Mouse (Mus musculus): ENCODE measurements at regions not wholly inside any gene's neighbourhood (a gene's known extent, or its start where the extent isn't known, plus 50 kb on each side); places are given as distances from the start of the nearest gene placed in this dataset.

- Histone ChIP-seq H3K36me3 (ENCODE audit: control insufficient read depth, insufficient read depth, low read length) (no peaks in the 10 kb centered on the region), H3K4me1 (ENCODE audit: control insufficient read depth, insufficient read depth, low read length) (peaks cover 3% of the 10 kb centered on the region; the same call in 1 of the 2 replicates), H3K9ac (ENCODE audit: low read length) (no peak overlapping the region), H3K27ac (ENCODE audit: low read depth, low read length) (no peak overlapping the region), H3K9me3 (ENCODE audit: control insufficient read depth, low read length) (no peaks in the 10 kb centered on the region), H3K4me2 (ENCODE audit: low read depth) (no peak overlapping the region), H3K27me3 (ENCODE audit: control insufficient read depth, insufficient read depth, low read length) (no peaks in the 10 kb centered on the region), H3K4me3 (ENCODE audit: low read depth, low read length) (no peak overlapping the region)
- no peak for DNase-seq (ENCODE audit: low spot score)
- WGBS, result 21% methylated on average over 1 of the region's 1 CpGs
- ATAC-seq (ENCODE audit: insufficient read depth, low FRiP score, low TSS enrichment), result no peak
These were observed 65.4 kb upstream of the Laptm4a start for GRCm38 (mm10) chr12:8856051-8856543.

DNA sequence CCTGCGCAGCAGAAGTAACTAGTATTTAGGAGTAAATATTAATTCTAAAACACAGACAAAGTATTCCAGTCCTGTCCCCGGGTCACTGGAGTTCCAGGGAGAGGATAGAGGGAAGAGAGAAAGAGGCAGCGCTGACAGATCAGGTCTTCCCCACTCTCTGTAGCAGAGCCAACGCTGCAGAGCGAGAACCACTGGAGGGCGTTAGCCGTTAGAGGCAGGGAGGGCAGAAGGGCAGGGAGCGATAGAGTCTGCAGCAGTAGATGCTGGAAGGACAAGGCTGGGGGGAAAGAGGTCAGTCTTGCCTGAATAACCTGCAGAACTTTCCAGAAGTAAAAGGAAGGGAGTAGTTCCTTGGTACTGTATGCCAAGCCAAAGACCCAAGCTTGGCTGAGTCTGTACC lies 64.2 kb upstream of the Laptm4a start:
- Histone ChIP-seq H3K4me1 (ENCODE audit: control insufficient read depth, insufficient read depth, low read length) (peaks cover 3% of the 10 kb centered on the region; the same call in 1 of the 2 replicates), H3K36me3 (ENCODE audit: control insufficient read depth, insufficient read depth, low read length) (no peaks in the 10 kb centered on the region), H3K9me3 (ENCODE audit: control insufficient read depth, low read length) (no peaks in the 10 kb centered on the region), H3K27me3 (ENCODE audit: control insufficient read depth, insufficient read depth, low read length) (no peaks in the 10 kb centered on the region), H3K27ac (ENCODE audit: low read depth, low read length) (no peak overlapping the region), H3K9ac (ENCODE audit: low read length) (no peak overlapping the region), H3K4me3 (ENCODE audit: low read depth, low read length) (no peak overlapping the region), H3K4me2 (ENCODE audit: low read depth) (no peak overlapping the region)
- DNase-seq (ENCODE audit: low spot score), result no peak
- ATAC-seq (ENCODE audit: insufficient read depth, low FRiP score, low TSS enrichment), result no peak
- 56% methylated on average over 8 of the region's 8 CpGs for WGBS

- Histone ChIP-seq H3K4me1 (ENCODE audit: control insufficient read depth, insufficient read depth, low read length) (peaks cover 3% of the 10 kb centered on the region; the same call in 1 of the 2 replicates), H3K27ac (ENCODE audit: low read depth, low read length) (no peak overlapping the region), H3K9me3 (ENCODE audit: control insufficient read depth, low read length) (no peaks in the 10 kb centered on the region), H3K36me3 (ENCODE audit: control insufficient read depth, insufficient read depth, low read length) (no peaks in the 10 kb centered on the region), H3K4me2 (ENCODE audit: low read depth) (no peak overlapping the region), H3K27me3 (ENCODE audit: control insufficient read depth, insufficient read depth, low read length) (no peaks in the 10 kb centered on the region), H3K9ac (ENCODE audit: low read length) (no peak overlapping the region), H3K4me3 (ENCODE audit: low read depth, low read length) (no peak overlapping the region)
- DNase-seq (ENCODE audit: low spot score), result no peak
- 87% methylated on average over 7 of the region's 7 CpGs for WGBS
- no peak for ATAC-seq (ENCODE audit: insufficient read depth, low FRiP score, low TSS enrichment)
These were observed 62.7 kb upstream of the Laptm4a start for GRCm38 (mm10) chr12:8858748-8859147.

- H3K9ac ChIP-seq (ENCODE audit: low read length), result no peak overlapping the region
- H3K4me3 ChIP-seq (ENCODE audit: low read depth, low read length), result no peak overlapping the region
- ATAC-seq (ENCODE audit: insufficient read depth, low FRiP score, low TSS enrichment) (no peak), DNase-seq (ENCODE audit: low spot score) (no peak)
- no peaks in the 10 kb centered on the region for H3K27me3 ChIP-seq (ENCODE audit: control insufficient read depth, insufficient read depth, low read length)
- H3K27ac ChIP-seq (ENCODE audit: low read depth, low read length), result no peak overlapping the region
- WGBS, result 68% methylated on average over 4 of the region's 4 CpGs
- peaks cover 3% of the 10 kb centered on the region; the same call in 1 of the 2 replicates for H3K4me1 ChIP-seq (ENCODE audit: control insufficient read depth, insufficient read depth, low read length)
- H3K4me2 ChIP-seq (ENCODE audit: low read depth), result no peak overlapping the region
- H3K9me3 ChIP-seq (ENCODE audit: control insufficient read depth, low read length), result no peaks in the 10 kb centered on the region
- H3K36me3 ChIP-seq (ENCODE audit: control insufficient read depth, insufficient read depth, low read length), result no peaks in the 10 kb centered on the region
These were observed 61.9 kb upstream of the Laptm4a start for GRCm38 (mm10) chr12:8859588-8859987.

DNA sequence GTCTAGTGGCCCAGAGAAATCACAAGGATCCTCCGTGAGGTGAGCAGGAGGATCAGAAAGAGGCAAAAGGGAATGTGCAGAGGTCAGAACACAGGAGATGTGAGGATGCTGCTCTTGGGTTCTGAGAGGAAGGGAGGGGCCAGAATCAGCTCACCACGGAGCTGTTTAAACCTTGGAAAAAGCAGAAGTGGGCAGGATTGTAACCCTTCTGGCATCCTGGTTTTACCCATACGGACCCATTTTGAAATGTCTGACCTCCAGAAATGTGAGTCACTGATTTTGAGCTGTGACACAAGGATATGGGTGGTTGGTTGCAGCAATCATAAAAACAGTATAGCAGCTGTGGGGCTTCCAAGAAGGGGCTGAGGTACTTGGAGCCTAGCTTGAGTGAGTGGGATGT lies 56.6 kb upstream of the Laptm4a start:
- Histone ChIP-seq H3K27me3 (ENCODE audit: control insufficient read depth, insufficient read depth, low read length) (no peaks in the 10 kb centered on the region), H3K9me3 (ENCODE audit: control insufficient read depth, low read length) (no peaks in the 10 kb centered on the region), H3K4me3 (ENCODE audit: low read depth, low read length) (no peak overlapping the region), H3K36me3 (ENCODE audit: control insufficient read depth, insufficient read depth, low read length) (no peaks in the 10 kb centered on the region), H3K4me1 (ENCODE audit: control insufficient read depth, insufficient read depth, low read length) (no peaks in the 10 kb centered on the region), H3K9ac (ENCODE audit: low read length) (no peak overlapping the region), H3K4me2 (ENCODE audit: low read depth) (no peak overlapping the region), H3K27ac (ENCODE audit: low read depth, low read length) (no peak overlapping the region)
- ATAC-seq (ENCODE audit: insufficient read depth, low FRiP score, low TSS enrichment) (no peak), DNase-seq (ENCODE audit: low spot score) (no peak)
- 60% methylated on average over 3 of the region's 3 CpGs for WGBS

DNA sequence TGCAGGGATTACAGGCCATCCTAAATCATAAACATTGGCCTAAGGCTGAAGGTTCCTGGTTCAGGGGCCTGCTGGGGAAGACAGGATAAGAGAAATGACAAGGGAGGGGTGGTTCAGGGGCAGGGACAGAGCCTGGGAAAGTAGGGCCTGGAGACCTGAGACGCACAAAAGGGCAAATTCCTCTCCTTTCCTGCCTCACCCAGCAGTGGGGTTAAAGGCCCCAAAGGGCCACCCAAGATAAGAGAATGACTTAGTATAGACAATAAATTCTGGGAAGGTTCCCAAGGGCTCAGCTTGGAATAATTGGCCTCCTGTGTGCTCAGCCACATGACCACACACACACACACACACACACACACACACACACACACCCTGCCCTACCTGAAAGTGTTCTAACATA lies 56.2 kb upstream of the Laptm4a start:
- 50% methylated on average over 1 of the region's 1 CpGs for WGBS
- H3K27me3 ChIP-seq (ENCODE audit: control insufficient read depth, insufficient read depth, low read length), result no peaks in the 10 kb centered on the region
- H3K4me3 ChIP-seq (ENCODE audit: low read depth, low read length), result no peak overlapping the region
- H3K9me3 ChIP-seq (ENCODE audit: control insufficient read depth, low read length), result no peaks in the 10 kb centered on the region
- H3K4me1 ChIP-seq (ENCODE audit: control insufficient read depth, insufficient read depth, low read length), result no peaks in the 10 kb centered on the region
- DNase-seq (ENCODE audit: low spot score), result no peak
- no peak for ATAC-seq (ENCODE audit: insufficient read depth, low FRiP score, low TSS enrichment)
- H3K27ac ChIP-seq (ENCODE audit: low read depth, low read length), result no peak overlapping the region
- H3K4me2 ChIP-seq (ENCODE audit: low read depth), result no peak overlapping the region
- H3K36me3 ChIP-seq (ENCODE audit: control insufficient read depth, insufficient read depth, low read length), result no peaks in the 10 kb centered on the region
- no peak overlapping the region for H3K9ac ChIP-seq (ENCODE audit: low read length)

GRCm38 (mm10) chr12:8867104-8867503 lies 54.4 kb upstream of the Laptm4a start:
- Histone ChIP-seq H3K27me3 (ENCODE audit: control insufficient read depth, insufficient read depth, low read length) (no peaks in the 10 kb centered on the region), H3K4me2 (ENCODE audit: low read depth) (no peak overlapping the region), H3K9me3 (ENCODE audit: control insufficient read depth, low read length) (no peaks in the 10 kb centered on the region), H3K9ac (ENCODE audit: low read length) (no peak overlapping the region), H3K4me3 (ENCODE audit: low read depth, low read length) (no peak overlapping the region), H3K4me1 (ENCODE audit: control insufficient read depth, insufficient read depth, low read length) (no peaks in the 10 kb centered on the region), H3K36me3 (ENCODE audit: control insufficient read depth, insufficient read depth, low read length) (no peaks in the 10 kb centered on the region), H3K27ac (ENCODE audit: low read depth, low read length) (no peak overlapping the region)
- DNase-seq (ENCODE audit: low spot score) (no peak), ATAC-seq (ENCODE audit: insufficient read depth, low FRiP score, low TSS enrichment) (no peak)
- 48% methylated on average over 1 of the region's 1 CpGs for WGBS

DNA sequence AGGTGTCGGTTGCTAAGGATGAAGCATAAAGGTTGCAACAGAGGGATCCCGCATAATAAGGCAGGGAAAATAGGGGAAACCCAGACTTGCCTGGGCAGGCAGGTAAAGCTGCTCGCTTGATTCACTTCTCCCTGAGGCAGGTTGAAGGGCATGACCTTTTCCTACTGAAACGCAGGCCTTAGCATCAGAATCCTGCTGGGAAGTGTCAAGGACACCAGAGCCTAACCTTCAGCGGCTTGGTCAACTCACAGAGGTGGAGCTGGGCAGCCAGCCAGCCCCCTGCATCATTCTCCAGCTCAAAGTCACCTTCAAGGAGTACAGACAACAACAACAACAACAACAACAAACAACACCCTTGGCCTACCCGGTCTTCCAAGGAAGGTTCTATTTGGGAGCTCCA lies 52.8 kb upstream of the Laptm4a start:
- H3K9me3 ChIP-seq (ENCODE audit: control insufficient read depth, low read length), result no peaks in the 10 kb centered on the region
- 70% methylated on average over 6 of the region's 6 CpGs for WGBS
- no peaks in the 10 kb centered on the region for H3K36me3 ChIP-seq (ENCODE audit: control insufficient read depth, insufficient read depth, low read length)
- H3K27me3 ChIP-seq (ENCODE audit: control insufficient read depth, insufficient read depth, low read length), result no peaks in the 10 kb centered on the region
- H3K27ac ChIP-seq (ENCODE audit: low read depth, low read length), result no peak overlapping the region
- DNase-seq (ENCODE audit: low spot score) (no peak), ATAC-seq (ENCODE audit: insufficient read depth, low FRiP score, low TSS enrichment) (no peak)
- no peak overlapping the region for H3K9ac ChIP-seq (ENCODE audit: low read length)
- no peak overlapping the region for H3K4me2 ChIP-seq (ENCODE audit: low read depth)
- no peaks in the 10 kb centered on the region for H3K4me1 ChIP-seq (ENCODE audit: control insufficient read depth, insufficient read depth, low read length)
- H3K4me3 ChIP-seq (ENCODE audit: low read depth, low read length), result no peak overlapping the region

GRCm38 (mm10) chr12:8869190-8869589 lies 52.3 kb upstream of the Laptm4a start:
- Histone ChIP-seq H3K27ac (ENCODE audit: low read depth, low read length) (no peak overlapping the region), H3K9me3 (ENCODE audit: control insufficient read depth, low read length) (no peaks in the 10 kb centered on the region), H3K4me2 (ENCODE audit: low read depth) (no peak overlapping the region), H3K9ac (ENCODE audit: low read length) (no peak overlapping the region), H3K27me3 (ENCODE audit: control insufficient read depth, insufficient read depth, low read length) (no peaks in the 10 kb centered on the region), H3K4me3 (ENCODE audit: low read depth, low read length) (no peak overlapping the region), H3K36me3 (ENCODE audit: control insufficient read depth, insufficient read depth, low read length) (no peaks in the 10 kb centered on the region), H3K4me1 (ENCODE audit: control insufficient read depth, insufficient read depth, low read length) (no peaks in the 10 kb centered on the region)
- ATAC-seq (ENCODE audit: insufficient read depth, low FRiP score, low TSS enrichment), result no peak
- 49% methylated on average over 1 of the region's 1 CpGs for WGBS
- no peak for DNase-seq (ENCODE audit: low spot score)
